Mouse (Mus musculus) left cerebral cortex, adult 18-20 months (tissue): ENCODE results near the gene Castor2. TPM values are rescaled to one million over a fixed set of nuclear protein-coding genes. Genes with fewer than 3 reads are reported as not detected.

Experiments used
- total RNA-seq, 2 experiments: library from RNA; stranded (reverse); gene quantifications; 2 replicates each; pipeline ENCODE4 v1.2.3; 2021

The Castor2 gene
- total RNA-seq, 2 experiments from 2014 or later: 71.2 to 88.0 TPM

Other genes with a start within 250 kb of the Castor2 start
- gene Rcc1l, start 77.1 kb downstream of the Castor2 start, total RNA-seq: 10 to 100 TPM; 14.1 to 15.7 TPM
- gene Gtf2ird2, start 84.3 kb downstream of the Castor2 start, total RNA-seq: 10 to 100 TPM; 14.9 to 17.6 TPM
- 1 to 10 TPM; 5.3 to 7.7 TPM for gene Ncf1, start 129.9 kb downstream of the Castor2 start, total RNA-seq
- 100 to 1,000 TPM; 204 to 207 TPM for gene Gtf2i, start 215.0 kb downstream of the Castor2 start, total RNA-seq